Mouse (Mus musculus) gastrocnemius, adult 8-10 months (tissue): ENCODE data around the gene Selenoi. TPM values are rescaled to one million over a fixed set of nuclear protein-coding genes. Genes with fewer than 3 reads are reported as not detected.

Experiments used
- DNase-seq, 2 experiments: peaks; one replicate each; pipeline ENCODE4 v3.0.0; 2022; ENCODE audit warnings: low spot score in 2 of 2
- total RNA-seq, 4 experiments: library from RNA; stranded (reverse); gene quantifications; 2 replicates each; pipeline ENCODE4 v1.2.4; 2022

The Selenoi gene
- total RNA-seq, 4 experiments from 2014 or later = 7.4 to 10.8 (median 8.6) TPM

DNA sequence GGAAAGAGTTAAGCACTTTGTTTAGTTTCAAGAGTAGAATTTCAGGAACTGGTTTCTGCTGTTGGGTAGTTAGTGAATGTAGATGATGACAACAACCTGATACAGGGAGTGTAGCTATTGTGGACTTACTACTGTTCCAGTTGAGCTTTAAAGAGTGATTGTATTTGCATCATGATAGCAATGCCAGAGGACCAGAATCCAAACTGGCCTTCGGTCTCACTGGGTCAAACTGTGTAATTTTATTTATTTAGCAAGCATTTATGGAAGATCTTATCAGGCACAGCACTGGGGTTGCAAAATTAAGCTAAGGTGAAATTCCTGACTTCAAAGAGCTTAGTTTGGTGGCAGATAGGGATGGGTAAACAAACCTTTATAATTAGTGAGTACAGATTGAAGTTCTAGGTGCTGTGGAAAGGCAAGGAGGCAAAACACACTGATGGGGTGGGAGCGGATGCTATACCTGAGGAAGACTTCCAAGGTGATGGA, 3.3 kb downstream of the Selenoi start:
- DNase-seq = no peak

- DNase-seq = no peak
These were observed 6.2 kb downstream of the Selenoi start for GRCm38 (mm10) chr5:30238533-30238932.

DNA sequence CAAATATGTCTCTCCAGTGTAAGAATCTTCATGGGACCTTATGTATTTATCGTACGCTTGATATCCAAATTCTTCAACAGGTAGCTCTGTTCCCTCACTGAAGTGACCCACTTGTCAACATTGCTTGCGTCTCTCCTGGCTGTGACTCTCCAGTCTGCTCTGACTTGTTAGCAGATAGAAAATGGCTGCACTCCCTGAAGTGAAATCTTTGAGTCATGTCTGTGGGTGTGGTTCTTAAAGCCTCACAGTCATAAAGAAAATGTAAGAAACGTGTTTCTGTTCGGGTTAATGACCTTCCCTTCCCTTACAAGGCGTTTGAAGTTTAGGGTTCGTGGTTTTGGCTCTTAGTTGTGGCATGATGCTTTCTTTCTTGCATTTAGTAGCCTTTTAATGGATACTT, 8.2 kb downstream of the Selenoi start:
- no peak for DNase-seq

DNA sequence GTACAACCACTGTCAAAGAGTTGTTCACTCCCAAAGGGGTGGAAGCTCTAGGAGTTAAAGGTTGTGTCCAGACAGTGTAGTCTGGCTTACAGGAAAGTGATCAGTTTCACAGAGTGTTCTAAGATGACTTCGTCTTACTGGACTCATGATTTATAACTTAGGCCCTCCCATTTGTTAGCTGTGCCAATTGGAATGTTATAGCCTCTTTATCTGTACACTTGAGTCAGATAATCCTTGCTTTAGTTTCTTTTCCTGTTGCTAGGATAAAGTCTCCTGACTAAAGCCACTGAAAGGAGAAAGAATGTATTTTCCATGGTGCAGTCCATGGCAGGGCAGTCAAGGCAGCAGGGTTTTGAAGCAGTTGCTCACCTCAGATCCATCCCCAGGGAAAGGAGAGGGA, 10.0 kb downstream of the Selenoi start:
- no peak for DNase-seq

DNA sequence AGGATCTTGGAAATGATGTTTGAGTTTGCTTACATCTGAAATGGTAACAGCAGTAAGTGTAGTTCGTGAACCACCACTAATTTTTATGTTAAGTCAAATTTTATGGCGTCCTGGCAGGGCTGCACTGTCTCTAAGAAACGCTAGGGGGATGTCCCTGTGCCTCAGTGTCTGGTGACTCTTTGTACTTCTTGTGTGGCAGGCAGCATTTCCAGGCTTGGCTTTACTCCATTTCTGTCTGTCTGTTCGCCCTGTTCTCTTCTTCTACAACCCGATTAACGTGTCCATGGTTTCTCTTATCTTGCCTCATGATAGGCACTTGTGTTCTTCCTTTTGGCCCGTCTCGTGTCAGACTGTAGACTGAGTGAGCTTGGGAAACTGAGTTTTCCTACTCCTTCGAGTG, 11.4 kb downstream of the Selenoi start:
- DNase-seq = no peak

- DNase-seq = no peak
These were observed 13.6 kb downstream of the Selenoi start for GRCm38 (mm10) chr5:30245861-30246416.

- DNase-seq = no peak
These were observed 15.3 kb downstream of the Selenoi start for GRCm38 (mm10) chr5:30247666-30248065.

GRCm38 (mm10) chr5:30255567-30256354, 23.4 kb downstream of the Selenoi start:
- no peak for DNase-seq

GRCm38 (mm10) chr5:30258776-30259175, 26.4 kb downstream of the Selenoi start:
- no peak for DNase-seq

DNA sequence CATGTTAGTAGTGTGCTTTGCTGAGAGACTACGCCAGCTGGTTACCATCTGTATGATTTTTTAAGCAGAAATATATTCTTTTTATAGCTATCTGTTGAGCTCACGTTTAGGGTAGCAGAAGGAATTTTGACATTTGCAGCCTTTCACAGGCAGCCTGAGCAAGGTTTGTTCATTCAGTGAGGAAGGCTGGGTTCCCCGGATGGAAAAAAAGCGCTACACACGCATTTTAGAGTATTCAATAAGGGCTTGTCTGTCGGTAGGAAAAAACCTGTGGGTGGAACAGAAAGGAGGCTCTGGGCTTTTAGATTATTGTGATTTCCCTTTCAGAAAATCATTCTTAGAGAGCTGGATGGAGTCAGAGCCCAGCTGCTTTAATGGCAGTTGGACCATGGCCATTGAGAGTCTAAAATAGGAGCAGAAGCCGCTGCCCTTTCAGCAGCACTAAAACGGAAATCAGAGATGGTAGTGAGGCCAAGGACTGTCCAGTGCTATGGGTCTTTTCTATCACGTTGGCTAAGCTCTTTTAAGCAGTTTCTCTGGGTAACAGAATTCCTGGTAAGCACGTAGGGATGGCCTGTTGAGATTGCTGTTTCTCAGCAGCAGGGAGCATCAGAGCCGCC, 38.3 kb downstream of the Selenoi start:
- peak; percentile 10 to 17 for DNase-seq

- DNase-seq = peak; percentile 28 to 60
These were observed 39.4 kb downstream of the Selenoi start for GRCm38 (mm10) chr5:30271599-30272281.

DNA sequence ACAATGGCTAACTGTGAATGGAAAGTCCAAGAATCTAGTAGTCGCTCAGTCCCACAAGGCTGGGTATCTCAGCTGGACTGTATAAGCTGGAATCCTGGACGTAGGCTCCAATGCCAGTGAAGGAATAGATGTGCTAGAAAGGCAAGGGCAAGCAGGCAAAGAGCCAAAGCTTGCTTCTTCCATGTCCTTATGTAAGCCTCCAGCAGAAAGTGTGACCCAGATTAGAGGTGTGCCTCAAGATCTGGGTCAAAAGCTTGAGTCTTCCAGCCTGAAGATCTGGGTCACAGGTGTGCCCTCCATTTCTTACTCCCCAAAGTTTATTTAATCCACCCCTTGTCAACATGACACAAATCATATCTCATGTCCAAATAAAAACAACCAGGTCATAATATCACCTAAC, 44.0 kb downstream of the Selenoi start:
- DNase-seq = no peak

- no peak for DNase-seq
These were observed 46.6 kb downstream of the Selenoi start for GRCm38 (mm10) chr5:30278952-30279351.

GRCm38 (mm10) chr5:30279446-30279845, 47.1 kb downstream of the Selenoi start:
- no peak for DNase-seq

GRCm38 (mm10) chr5:30280864-30281263, 48.5 kb downstream of the Selenoi start:
- no peak for DNase-seq

DNA sequence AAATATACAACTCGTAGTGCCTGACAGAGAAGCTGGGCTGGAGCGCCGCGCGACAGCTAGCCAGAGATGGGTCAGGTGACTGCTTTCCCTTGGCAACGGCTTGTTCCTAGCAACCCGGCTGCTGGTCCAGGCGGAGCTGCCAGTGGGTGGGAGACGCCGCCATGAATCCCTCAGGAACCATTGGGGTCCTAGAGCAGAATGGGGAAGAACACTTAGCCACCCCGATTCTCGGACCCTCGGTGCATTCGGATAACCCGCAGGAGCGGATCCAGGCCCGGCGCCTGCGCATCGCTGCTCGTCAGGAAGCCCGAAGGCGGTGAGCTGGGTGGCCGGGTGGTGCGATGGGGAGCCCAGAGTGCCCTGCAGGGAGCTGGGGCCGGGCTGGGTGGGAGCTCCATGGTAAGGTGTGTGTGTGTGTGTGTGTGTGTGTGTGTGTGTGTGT, 48.9 kb downstream of the Selenoi start, which contains the start of gene Drc1:
Gene Drc1 (plus strand): TSS at position 98 of the 442 bp plus-strand sequence.
- DNase-seq = no peak

DNA sequence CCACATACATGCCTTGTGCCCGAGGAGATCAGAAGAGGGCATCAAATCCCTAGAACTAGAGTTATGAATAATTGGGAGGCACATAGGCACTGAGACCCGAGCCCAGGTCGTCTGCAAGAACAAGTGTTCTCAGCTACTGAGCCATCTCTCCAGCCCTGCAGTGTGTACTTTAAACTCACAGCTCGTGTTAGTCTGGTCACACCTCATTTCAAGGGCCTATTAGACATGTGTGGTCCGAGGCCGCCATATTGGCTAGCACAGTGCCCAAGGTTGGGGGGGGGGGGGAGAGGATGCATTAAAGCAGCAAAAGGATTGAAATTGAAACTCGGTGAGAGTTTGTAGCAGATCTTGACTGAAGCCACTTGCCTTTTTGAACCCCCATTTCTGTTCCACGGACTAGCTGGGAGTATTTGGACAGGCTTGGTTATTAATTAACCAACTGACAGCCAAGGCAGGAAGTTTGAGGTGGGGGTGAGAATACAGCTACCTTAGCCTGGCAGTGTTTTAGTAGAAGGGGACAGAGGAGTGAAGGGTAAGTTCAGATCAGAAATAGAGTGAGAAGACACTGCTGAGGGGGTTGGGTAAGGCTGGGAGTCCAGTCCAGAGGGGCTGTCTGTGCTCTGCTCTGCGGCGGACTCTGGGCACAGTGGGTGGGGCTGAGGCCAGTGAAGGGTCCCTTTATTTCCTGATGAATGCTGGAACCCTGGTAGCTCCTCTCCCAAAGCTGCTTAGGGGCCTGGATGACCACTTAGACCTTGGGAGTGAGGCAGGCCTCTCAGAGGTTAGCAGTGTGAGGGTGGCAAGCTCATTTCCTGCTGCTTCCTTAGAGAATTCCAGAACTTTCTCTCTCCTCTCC, 53.8 kb downstream of the Selenoi start:
- DNase-seq = no peak

DNA sequence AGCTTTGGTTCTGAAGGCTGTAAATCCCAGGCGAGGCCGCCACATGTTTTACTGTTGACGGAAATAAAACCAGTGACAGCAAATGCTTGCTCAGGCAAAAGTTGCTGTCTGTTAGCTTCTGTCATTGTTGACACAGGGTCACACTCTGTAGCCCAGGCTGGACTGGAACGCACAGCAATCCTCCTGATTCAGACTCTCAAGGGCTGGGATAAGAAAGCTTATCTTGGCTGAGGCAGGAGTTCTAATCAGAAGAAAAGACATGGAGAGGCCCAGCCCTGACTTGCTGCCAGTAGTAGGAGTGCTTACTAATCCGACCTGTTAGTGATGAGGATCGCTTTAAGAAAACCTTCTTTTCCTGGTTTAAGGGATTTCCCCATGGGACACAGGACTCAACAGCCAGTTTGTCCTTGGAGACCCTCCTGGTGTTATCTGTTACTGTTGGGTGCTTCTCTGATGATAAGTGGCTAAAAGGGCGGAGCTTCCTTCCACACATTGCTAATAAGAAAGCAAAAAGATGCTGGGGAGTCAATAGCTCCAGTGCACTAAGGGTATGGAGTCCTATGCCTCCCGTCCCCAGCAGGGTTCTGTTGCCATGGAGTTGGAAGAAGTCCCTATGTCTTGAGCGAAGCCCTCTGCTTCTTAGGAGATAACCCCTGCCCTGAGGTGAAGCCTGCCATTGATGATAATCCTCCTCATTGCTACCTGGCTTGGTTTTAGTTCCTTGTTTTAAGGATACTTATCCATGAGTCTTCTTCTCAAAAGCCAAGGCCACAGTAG, 54.9 kb downstream of the Selenoi start:
- DNase-seq = no peak
